Mouse (Mus musculus) liver, embryonic 14.5 days (tissue): ENCODE data around the gene Parvg.

Source experiments
- CTCF ChIP-seq: IDR thresholded peaks from 2 replicates; pipeline ENCODE4 v1.5.1; 2016; ENCODE audit warnings: antibody characterized with exemption, low read depth, control low read depth
- EP300 ChIP-seq: IDR thresholded peaks from 2 replicates; pipeline ENCODE4 v1.6.1; 2016; ENCODE audit warnings: antibody characterized with exemption, low read depth

GRCm38 (mm10) chr15:84291097-84291496 is 32.7 kb upstream of the Parvg start:
- no peak for TF ChIP-seq CTCF
- TF ChIP-seq EP300 = no peak
